Mouse (Mus musculus) c-Kit-positive CD71-positive TER-119-negative erythroid progenitor cells, embryonic 14.5 days (primary cell): ENCODE data around the gene Vmn2r46.
"Not testable (repeated sequence)": the region's sequence is repeated elsewhere in the genome, so short reads cannot be mapped to it uniquely, and the experiment has no call there.

Experiments
- DNase-seq: peaks from one replicate; pipeline ENCODE4 v3.0.0-alpha.2; 2013; ENCODE audit warnings: low read depth

Gene Vmn2r46

DNA sequence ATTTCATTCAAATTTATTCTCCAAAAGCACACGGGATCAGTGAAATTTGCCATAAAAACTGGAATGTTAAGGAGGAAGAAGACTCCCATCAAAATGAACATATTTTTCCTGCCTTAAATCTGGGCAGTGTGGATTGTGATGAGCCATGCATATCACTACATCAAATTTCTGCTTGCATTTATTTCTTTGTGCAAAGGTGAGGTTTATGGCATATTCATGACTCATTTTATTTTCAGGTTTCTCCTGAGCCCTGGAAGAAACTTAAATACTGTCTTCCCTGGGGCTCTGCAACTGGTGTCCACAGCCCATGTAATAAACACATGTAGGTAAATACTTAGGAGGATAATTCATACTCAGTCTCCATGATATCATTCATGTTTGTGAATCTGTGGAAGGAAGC, at the start of gene Vmn2r46:
TSS of gene Vmn2r46 (minus strand) at position 101 of the 400 bp plus-strand sequence.
- DNase-seq, result not testable (repeated sequence)
